Mouse (Mus musculus): Measurements from ENCODE around the gene Aff1. TPM values are rescaled to one million over a fixed set of nuclear protein-coding genes. Genes with fewer than 3 reads are reported as not detected.

The Aff1 gene
- total and polyA plus RNA-seq, 3 experiments, result 10.5 to 46.9 (median 37.4) TPM

- no peaks in the 10 kb centered on the region for H3K27me3 ChIP-seq (ENCODE audit: control insufficient read depth, insufficient read depth, low read length)
- DNase-seq, result peak in 1 of 2 experiments; percentile 36
- H3K79me2 ChIP-seq (replicated peaks; ENCODE audit: control insufficient read depth, insufficient read depth, low read length), result peaks cover 10% of the 10 kb centered on the region
- H3K36me3 ChIP-seq (ENCODE audit: control insufficient read depth, insufficient read depth, low read length), result peaks cover 23% of the 10 kb centered on the region
- H3K4me3 ChIP-seq, result no peak overlapping the region
- peak overlapping the region; percentile 45 for H3K27ac ChIP-seq
- peaks cover 34% of the 10 kb centered on the region for H3K4me1 ChIP-seq (ENCODE audit: control insufficient read depth, insufficient read depth, low read length)
- 35% methylated on average over 17 of the region's 17 CpGs for WGBS
- no peak for TF ChIP-seq POLR2A (IDR thresholded peaks at IDR 0.05; ENCODE audit: insufficient read depth, low read depth, low read length)
- no peak for TF ChIP-seq EP300 (IDR thresholded peaks at IDR 0.05; ENCODE audit: insufficient read depth, low read depth, low read length)
- no peak for TF ChIP-seq CTCF (IDR thresholded peaks at IDR 0.05)
- intact Hi-C loops (cut with DNase I), result no loop called here
- H3K9ac ChIP-seq (ENCODE audit: low read depth, low read length), result peak overlapping the region; percentile 3; the same call in 1 of the 2 replicates
These were observed 86.3 kb downstream of the Aff1 start for GRCm38 (mm10) chr5:103778314-103779117.

- H3K36me3 ChIP-seq (ENCODE audit: control insufficient read depth, insufficient read depth, low read length), result peaks cover 11% of the 10 kb centered on the region
- no peak overlapping the region for H3K9ac ChIP-seq (ENCODE audit: low read depth, low read length)
- H3K27me3 ChIP-seq (ENCODE audit: control insufficient read depth, insufficient read depth, low read length), result no peaks in the 10 kb centered on the region
- H3K27ac ChIP-seq, result no peak overlapping the region
- no peak for TF ChIP-seq EP300 (IDR thresholded peaks at IDR 0.05; ENCODE audit: insufficient read depth, low read depth, low read length)
- no peak for TF ChIP-seq CTCF (IDR thresholded peaks at IDR 0.05)
- TF ChIP-seq POLR2A (IDR thresholded peaks at IDR 0.05; ENCODE audit: insufficient read depth, low read depth, low read length), result no peak
- H3K79me2 ChIP-seq (replicated peaks; ENCODE audit: control insufficient read depth, insufficient read depth, low read length), result peaks cover 5% of the 10 kb centered on the region; the same call in 1 of the 2 replicates
- peaks cover 25% of the 10 kb centered on the region for H3K4me1 ChIP-seq (ENCODE audit: control insufficient read depth, insufficient read depth, low read length)
- no peak for DNase-seq
- intact Hi-C loops (cut with DNase I), result no loop called here
- no peak overlapping the region for H3K4me3 ChIP-seq
- WGBS, result 72% methylated on average over 10 of the region's 10 CpGs
These were observed 87.7 kb downstream of the Aff1 start for GRCm38 (mm10) chr5:103779836-103780235.

GRCm38 (mm10) chr5:103780266-103780665 lies 88.1 kb downstream of the Aff1 start:
- Histone ChIP-seq H3K4me3 (no peak overlapping the region), H3K36me3 (ENCODE audit: control insufficient read depth, insufficient read depth, low read length) (peaks cover 10% of the 10 kb centered on the region), H3K79me2 (replicated peaks; ENCODE audit: control insufficient read depth, insufficient read depth, low read length) (peaks cover 5% of the 10 kb centered on the region; the same call in 1 of the 2 replicates), H3K4me1 (ENCODE audit: control insufficient read depth, insufficient read depth, low read length) (peaks cover 22% of the 10 kb centered on the region), H3K9ac (ENCODE audit: low read depth, low read length) (no peak overlapping the region), H3K27ac (no peak overlapping the region), H3K27me3 (ENCODE audit: control insufficient read depth, insufficient read depth, low read length) (no peaks in the 10 kb centered on the region)
- intact Hi-C loops (cut with DNase I), result no loop called here
- WGBS, result 76% methylated on average over 6 of the region's 6 CpGs
- DNase-seq, result no peak
- TF ChIP-seq EP300 (IDR thresholded peaks at IDR 0.05; ENCODE audit: insufficient read depth, low read depth, low read length) (no peak), POLR2A (IDR thresholded peaks at IDR 0.05; ENCODE audit: insufficient read depth, low read depth, low read length) (no peak), CTCF (IDR thresholded peaks at IDR 0.05) (no peak)

GRCm38 (mm10) chr5:103780836-103781235 lies 88.7 kb downstream of the Aff1 start:
- intact Hi-C loops (cut with DNase I), result no loop called here
- peak; percentile 62 for TF ChIP-seq CTCF (IDR thresholded peaks at IDR 0.05)
- no peak for TF ChIP-seq POLR2A (IDR thresholded peaks at IDR 0.05; ENCODE audit: insufficient read depth, low read depth, low read length)
- Histone ChIP-seq H3K79me2 (replicated peaks; ENCODE audit: control insufficient read depth, insufficient read depth, low read length) (peaks cover 5% of the 10 kb centered on the region; the same call in 1 of the 2 replicates), H3K9ac (ENCODE audit: low read depth, low read length) (no peak overlapping the region), H3K36me3 (ENCODE audit: control insufficient read depth, insufficient read depth, low read length) (peaks cover 10% of the 10 kb centered on the region), H3K4me1 (ENCODE audit: control insufficient read depth, insufficient read depth, low read length) (peaks cover 18% of the 10 kb centered on the region), H3K27me3 (ENCODE audit: control insufficient read depth, insufficient read depth, low read length) (no peaks in the 10 kb centered on the region), H3K4me3 (no peak overlapping the region), H3K27ac (no peak overlapping the region; the same call in 1 of the 2 replicates)
- 67% methylated on average over 6 of the region's 6 CpGs for WGBS
- no peak for DNase-seq

- DNase-seq, result no peak
- TF ChIP-seq POLR2A (IDR thresholded peaks at IDR 0.05; ENCODE audit: insufficient read depth, low read depth, low read length) (no peak), EP300 (IDR thresholded peaks at IDR 0.05; ENCODE audit: insufficient read depth, low read depth, low read length) (no peak), CTCF (IDR thresholded peaks at IDR 0.05) (no peak)
- intact Hi-C loops (cut with DNase I), result no loop called here
- Histone ChIP-seq H3K36me3 (ENCODE audit: control insufficient read depth, insufficient read depth, low read length) (peaks cover 17% of the 10 kb centered on the region), H3K9ac (ENCODE audit: low read depth, low read length) (no peak overlapping the region), H3K27me3 (ENCODE audit: control insufficient read depth, insufficient read depth, low read length) (no peaks in the 10 kb centered on the region), H3K4me1 (ENCODE audit: control insufficient read depth, insufficient read depth, low read length) (peaks cover 14% of the 10 kb centered on the region), H3K79me2 (replicated peaks; ENCODE audit: control insufficient read depth, insufficient read depth, low read length) (peaks cover 1% of the 10 kb centered on the region; the same call in 1 of the 2 replicates), H3K4me3 (no peak overlapping the region), H3K27ac (no peak overlapping the region)
- WGBS, result 80% methylated on average over 11 of the region's 11 CpGs
These were observed 91.0 kb downstream of the Aff1 start for GRCm38 (mm10) chr5:103783086-103783668.

GRCm38 (mm10) chr5:103786096-103786495 lies 93.9 kb downstream of the Aff1 start:
- Histone ChIP-seq H3K27ac (peak overlapping the region; percentile 51; the same call in 1 of the 2 replicates), H3K9ac (ENCODE audit: low read depth, low read length) (no peak overlapping the region), H3K27me3 (ENCODE audit: control insufficient read depth, insufficient read depth, low read length) (no peaks in the 10 kb centered on the region), H3K79me2 (replicated peaks; ENCODE audit: control insufficient read depth, insufficient read depth, low read length) (no peaks in the 10 kb centered on the region), H3K4me3 (no peak overlapping the region), H3K4me1 (ENCODE audit: control insufficient read depth, insufficient read depth, low read length) (peaks cover 13% of the 10 kb centered on the region), H3K36me3 (ENCODE audit: control insufficient read depth, insufficient read depth, low read length) (peaks cover 29% of the 10 kb centered on the region)
- intact Hi-C loops (cut with DNase I), result loop anchor here (5.0 kb wide), 1 partner anchor 34 kb away; no protein-coding TSS in a partner anchor
- TF ChIP-seq POLR2A (IDR thresholded peaks at IDR 0.05; ENCODE audit: insufficient read depth, low read depth, low read length) (no peak), EP300 (IDR thresholded peaks at IDR 0.05; ENCODE audit: insufficient read depth, low read depth, low read length) (no peak), CTCF (IDR thresholded peaks at IDR 0.05) (no peak)
- WGBS, result 66% methylated on average over 10 of the region's 10 CpGs
- DNase-seq, result no peak
